Comparison of ENCODE assay signal across 7 mouse cellular contexts in the genomic region with DNA sequence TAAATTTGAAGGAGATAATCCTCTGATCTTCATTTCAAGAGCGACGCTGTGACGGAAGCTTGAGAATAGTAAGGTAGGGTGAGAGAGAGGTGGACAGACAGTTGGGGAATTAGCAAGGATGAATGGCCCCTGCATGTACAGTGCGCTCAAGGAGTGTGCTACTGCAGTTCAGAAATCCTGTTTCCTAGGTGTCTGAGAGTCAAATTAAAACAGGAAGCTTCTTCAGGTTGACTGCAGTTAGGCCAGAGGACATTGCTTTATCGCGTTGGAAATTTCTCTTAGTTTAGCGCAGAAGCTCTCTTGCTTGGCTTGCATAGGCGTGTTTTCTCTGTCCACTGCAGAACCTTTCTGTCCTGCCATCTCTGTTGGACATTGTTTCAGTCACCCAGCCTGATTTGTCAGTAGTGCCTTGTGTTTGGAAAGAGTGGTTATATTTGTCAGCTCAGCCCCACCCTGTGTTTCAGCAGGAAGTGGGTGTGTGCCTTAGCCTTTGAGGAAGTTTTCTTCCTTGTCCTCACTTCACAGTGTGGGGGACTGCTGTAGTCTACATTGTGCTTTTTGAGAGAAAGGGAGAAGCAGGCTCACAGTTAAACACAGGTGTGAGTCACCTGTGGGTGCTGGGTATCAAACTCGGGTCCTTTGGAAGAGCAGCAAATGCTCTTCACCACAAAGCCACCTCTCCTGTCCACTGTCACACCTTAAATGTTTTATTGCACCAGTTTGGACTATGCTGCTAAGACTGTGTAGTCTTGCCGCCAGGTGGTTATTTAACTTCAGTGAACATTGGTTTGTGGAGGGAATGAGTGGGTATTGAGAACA. TPM values are rescaled to one million over a fixed set of nuclear protein-coding genes. Genes with fewer than 3 reads are reported as not detected.
DNase-seq lines count a peak whose midpoint lies in the region; ATAC-seq lines count a peak whose summit lies in the region.

No protein-coding gene starts in this region.

- no peak overlapping the region for H3K9ac ChIP-seq in liver, embryonic 15.5 days
- no peak overlapping the region for H3K9ac ChIP-seq in stomach, embryonic 14.5 days (replicated peaks; ENCODE audit: low read depth, low read length)

- H3K4me2 ChIP-seq in liver, embryonic 15.5 days: peak overlapping the region; percentile 30
- no peak overlapping the region for H3K4me2 ChIP-seq in stomach, embryonic 14.5 days (replicated peaks; ENCODE audit: low read depth, low read length)

- WGBS in heart, embryonic 10.5 days: 77% methylated on average over 10 of the region's 10 CpGs
- WGBS in liver, embryonic 15.5 days (ENCODE audit: insufficient replicate concordance): 31% methylated on average over 10 of the region's 10 CpGs
- 73% methylated on average over 10 of the region's 10 CpGs for WGBS in stomach, embryonic 14.5 days

- peak; percentile 49 for DNase-seq in urinary bladder, postnatal 14 days (ENCODE audit: low spot score)
- DNase-seq in urinary bladder, postnatal 10 days (ENCODE audit: low spot score): no peak
- DNase-seq in heart, embryonic 10.5 days (ENCODE audit: low spot score): peak; percentile 66
- DNase-seq in frontal cortex, postnatal 14 days (ENCODE audit: low spot score in 2 of 2): no peak
- no peak for DNase-seq in frontal cortex, postnatal 10 days (ENCODE audit: low spot score in 2 of 2)

- peak overlapping the region; percentile 39; the same call in 1 of the 2 replicates for H3K27ac ChIP-seq in heart, embryonic 10.5 days
- peak overlapping the region; percentile 77 for H3K27ac ChIP-seq in liver, embryonic 15.5 days (replicated peaks)
- peak overlapping the region; percentile 71 for H3K27ac ChIP-seq in stomach, embryonic 14.5 days (ENCODE audit: low read length)

- peaks cover 20% of the 10 kb centered on the region for H3K36me3 ChIP-seq in heart, embryonic 10.5 days
- H3K36me3 ChIP-seq in liver, embryonic 15.5 days (replicated peaks): peaks cover 3% of the 10 kb centered on the region; the same call in 1 of the 2 replicates
- no peaks in the 10 kb centered on the region; the same call in 1 of the 2 replicates for H3K36me3 ChIP-seq in stomach, embryonic 14.5 days (ENCODE audit: control insufficient read depth, insufficient read depth, low read length)

- H3K9me3 ChIP-seq in heart, embryonic 10.5 days: no peaks in the 10 kb centered on the region
- H3K9me3 ChIP-seq in liver, embryonic 15.5 days (replicated peaks): no peaks in the 10 kb centered on the region
- H3K9me3 ChIP-seq in stomach, embryonic 14.5 days (ENCODE audit: control insufficient read depth, low read depth, low read length): no peaks in the 10 kb centered on the region

- peaks cover 27% of the 10 kb centered on the region for H3K4me1 ChIP-seq in heart, embryonic 10.5 days
- peaks cover 56% of the 10 kb centered on the region for H3K4me1 ChIP-seq in liver, embryonic 15.5 days (replicated peaks)
- H3K4me1 ChIP-seq in stomach, embryonic 14.5 days (ENCODE audit: control insufficient read depth, insufficient read depth, low read length): peaks cover 14% of the 10 kb centered on the region

- H3K27me3 ChIP-seq in heart, embryonic 10.5 days (ENCODE audit: insufficient read depth, poor library complexity, severe bottlenecking): no peaks in the 10 kb centered on the region
- no peaks in the 10 kb centered on the region for H3K27me3 ChIP-seq in liver, embryonic 15.5 days
- H3K27me3 ChIP-seq in stomach, embryonic 14.5 days (ENCODE audit: control insufficient read depth, insufficient read depth, low read length): no peaks in the 10 kb centered on the region

- H3K4me3 ChIP-seq in heart, embryonic 10.5 days: no peak overlapping the region
- no peak overlapping the region for H3K4me3 ChIP-seq in liver, embryonic 15.5 days (replicated peaks)
- H3K4me3 ChIP-seq in stomach, embryonic 14.5 days (ENCODE audit: low read depth, low read length): no peak overlapping the region

- peak; percentile 42; the same call in 1 of the 2 replicates for ATAC-seq in liver, embryonic 15.5 days (ENCODE audit: insufficient read depth)
- ATAC-seq in stomach, embryonic 14.5 days (ENCODE audit: insufficient number of reproducible peaks, insufficient read depth, low FRiP score, low read depth): peak; percentile 75; the same call in 1 of the 2 replicates

RNA-seq across cellular contexts. Expression of a gene that starts 39.1 kb away (rescaled TPM):
- polyA plus RNA-seq in heart, embryonic 10.5 days (2016; fragmentation: Nextera tagmentation; extraction: Ambion mirVana): 51.1 and 58.5 TPM in 2 replicates
- 44.0 and 52.0 TPM in 2 replicates for polyA plus RNA-seq in liver, embryonic 15.5 days (2015; fragmentation: Nextera tagmentation; extraction: Ambion mirVana)
- 120 and 124 TPM in 2 replicates for polyA plus RNA-seq in stomach, embryonic 14.5 days (2014; fragmentation: Nextera tagmentation; extraction: Ambion mirVana)

RNA-seq across cellular contexts. Expression of a gene that starts 42.5 kb away (rescaled TPM):
- 0.39 and 1.3 TPM in 2 replicates for polyA plus RNA-seq in heart, embryonic 10.5 days (2016; fragmentation: Nextera tagmentation; extraction: Ambion mirVana)
- polyA plus RNA-seq in liver, embryonic 15.5 days (2015; fragmentation: Nextera tagmentation; extraction: Ambion mirVana): not detected in 2 replicates
- 8.7 and 11.6 TPM in 2 replicates for polyA plus RNA-seq in stomach, embryonic 14.5 days (2014; fragmentation: Nextera tagmentation; extraction: Ambion mirVana)

RNA-seq across cellular contexts. Expression of a gene that starts 42.9 kb away (rescaled TPM):
- 0.09 and 0.18 TPM in 2 replicates for polyA plus RNA-seq in heart, embryonic 10.5 days (2016; fragmentation: Nextera tagmentation; extraction: Ambion mirVana)
- not detected in 2 replicates for polyA plus RNA-seq in liver, embryonic 15.5 days (2015; fragmentation: Nextera tagmentation; extraction: Ambion mirVana)
- not detected in 2 replicates for polyA plus RNA-seq in stomach, embryonic 14.5 days (2014; fragmentation: Nextera tagmentation; extraction: Ambion mirVana)

Comparison
In these comparisons a context has a peak if more than half of its experiments do, and no peak if none do; other contexts are left out.
1. DNase-seq: peak in urinary bladder, postnatal 14 days (single experiment) and heart, embryonic 10.5 days (single experiment); none in urinary bladder, postnatal 10 days (single experiment), frontal cortex, postnatal 14 days (0 of 2) and frontal cortex, postnatal 10 days (0 of 2).
2. Peak in every context shown above with its lines, with median percentiles within 50 percentile points of each other: H3K27ac ChIP-seq.